Mouse (Mus musculus) forebrain, embryonic 12.5 days (tissue): Measurements from ENCODE around the gene Cfap157. TPM values are rescaled to one million over a fixed set of nuclear protein-coding genes. Genes with fewer than 3 reads are reported as not detected.

Experiments used
- ATAC-seq: fragments of 200-750 bp; cut with Nextera tagmentation; 2 replicates; pipeline ENCODE4 v1.8.0; 2017; ENCODE audit warnings: moderate TSS enrichment; ENCODE audit not compliant: low FRiP score
- H3K27ac ChIP-seq: fragments of 300-500 bp; sonication (generic); 2 replicates; pipeline ENCODE4 v1.5.1; 2016; ENCODE audit warnings: mild to moderate bottlenecking
- H3K27me3 ChIP-seq: fragments of 300-500 bp; sonication (generic); 2 replicates; pipeline ENCODE4 v1.6.1; 2016; ENCODE audit warnings: mild to moderate bottlenecking
- H3K36me3 ChIP-seq: fragments of 300-500 bp; sonication (generic); replicated peaks from 2 replicates; pipeline ENCODE4 v1.6.1; 2016; ENCODE audit warnings: mild to moderate bottlenecking
- H3K4me1 ChIP-seq: fragments of 300-500 bp; sonication (generic); 2 replicates; pipeline ENCODE4 v1.6.1; 2016
- H3K4me2 ChIP-seq: fragments of 300-500 bp; sonication (generic); 2 replicates; pipeline ENCODE4 v1.6.1; 2016; ENCODE audit warnings: mild to moderate bottlenecking, moderate library complexity
- H3K4me3 ChIP-seq: fragments of 300-500 bp; sonication (generic); replicated peaks from 2 replicates; pipeline ENCODE4 v1.5.1; 2016; ENCODE audit warnings: mild to moderate bottlenecking
- H3K9ac ChIP-seq: fragments of 300-500 bp; sonication (generic); 2 replicates; pipeline ENCODE4 v1.6.1; 2016; ENCODE audit warnings: mild to moderate bottlenecking
- H3K9me3 ChIP-seq: fragments of 300-500 bp; sonication (generic); 2 replicates; pipeline ENCODE4 v1.6.1; 2016
- WGBS: fragments of 180-500 bp; shearing (Covaris S2); methylation state at CpG from one replicate; pipeline ENCODE4 v1.1.7; 2016; 5-methylcytosine and 5-hydroxymethylcytosine counted together
- polyA plus RNA-seq: library from polyadenylated mRNA; unstranded; fragments of >200 nt; fragmentation: Nextera tagmentation; extraction: Ambion mirVana; gene quantifications from 2 replicates; pipeline ENCODE4 v1.2.1, GENCODE M21; 2016

Gene Cfap157
- polyA plus RNA-seq, 1 experiment from 2014 or later: 0.45 TPM

DNA sequence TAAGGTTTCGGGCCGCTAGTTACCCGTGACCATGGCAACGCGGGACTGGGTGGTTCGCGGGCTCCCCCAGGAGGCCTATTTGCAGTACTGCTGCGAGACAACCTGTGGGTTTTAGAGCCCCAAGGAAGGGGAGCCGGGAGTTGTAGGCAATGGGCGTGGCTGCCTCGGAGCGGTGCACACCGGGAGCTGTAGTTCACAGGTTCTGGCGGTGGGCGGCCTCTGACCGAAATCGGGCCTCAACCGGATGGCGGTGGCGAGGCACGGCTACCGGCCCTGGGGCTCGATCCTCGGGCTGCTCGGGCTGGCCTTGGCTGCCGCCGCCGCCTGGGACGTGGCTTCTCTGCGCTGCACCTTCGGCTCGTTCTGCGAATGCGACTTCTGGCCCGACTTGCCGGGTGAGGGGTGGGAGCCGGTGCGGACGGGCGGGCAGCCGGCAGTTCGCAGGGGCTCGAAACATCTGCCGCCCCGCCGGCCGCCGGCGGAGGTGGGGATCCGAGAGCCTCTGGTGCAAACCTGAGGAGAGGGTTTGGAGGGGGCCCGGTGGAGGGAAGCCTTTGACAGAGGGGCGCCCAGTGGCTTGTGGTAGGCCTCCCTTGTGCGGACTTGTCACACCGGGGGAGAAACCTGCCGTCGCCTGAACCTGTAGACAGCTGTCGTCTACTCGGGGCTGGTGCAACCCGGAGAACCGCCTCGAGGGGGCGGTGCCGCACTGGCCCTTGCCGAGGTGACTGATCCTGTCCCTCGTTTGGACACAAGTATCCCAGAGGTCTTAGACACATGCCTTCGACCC, 27.0 kb downstream of the Cfap157 start, which contains the start of gene Tor2a:
Gene Tor2a (plus strand): TSS at position 179 of the 790 bp plus-strand sequence.
- Histone ChIP-seq H3K9ac (peak within 1 kb of the TSS; percentile 88), H3K4me1 (peaks cover 20% of the 10 kb centered on the region), H3K36me3 (peaks cover 47% of the 10 kb centered on the region), H3K27ac (peak within 1 kb of the TSS; percentile 90), H3K9me3 (no peaks in the 10 kb centered on the region), H3K4me3 (peak within 1 kb of the TSS; percentile 75), H3K4me2 (peak within 1 kb of the TSS; percentile 60), H3K27me3 (no peaks in the 10 kb centered on the region)
- ATAC-seq: peak; percentile 94
- WGBS: under 1% methylated on average over 66 of the region's 66 CpGs

DNA sequence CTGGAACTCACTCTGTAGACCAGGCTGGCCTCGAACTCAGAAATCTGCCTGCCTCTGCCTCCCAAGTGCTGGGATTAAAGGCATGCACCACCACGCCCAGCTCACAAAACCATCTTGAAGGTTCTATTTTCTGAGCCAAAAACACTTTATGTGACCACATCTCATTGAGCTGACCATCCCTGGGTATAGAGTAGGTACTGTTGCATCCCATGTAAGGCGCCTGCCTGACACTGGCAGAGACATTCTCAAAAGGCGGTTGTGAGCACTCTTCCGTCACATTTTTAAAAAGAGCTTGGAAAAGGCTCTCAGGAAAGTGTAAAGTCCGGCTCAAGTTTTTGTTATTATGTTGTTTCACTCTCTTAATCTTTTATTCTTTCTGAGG, 27.6 kb downstream of the Cfap157 start:
- 33% methylated on average over 6 of the region's 6 CpGs for WGBS
- H3K4me1 ChIP-seq: peaks cover 26% of the 10 kb centered on the region
- H3K36me3 ChIP-seq: peaks cover 43% of the 10 kb centered on the region
- H3K4me2 ChIP-seq: peak overlapping the region; percentile 33
- no peaks in the 10 kb centered on the region for H3K9me3 ChIP-seq
- no peak overlapping the region for H3K9ac ChIP-seq
- H3K27me3 ChIP-seq: no peaks in the 10 kb centered on the region
- no peak overlapping the region for H3K27ac ChIP-seq
- no peak overlapping the region for H3K4me3 ChIP-seq
- ATAC-seq: peak; percentile 21; the same call in 1 of the 2 replicates

GRCm38 (mm10) chr2:32752181-32752580, 32.0 kb downstream of the Cfap157 start:
- H3K27me3 ChIP-seq: no peaks in the 10 kb centered on the region
- no peak overlapping the region for H3K4me2 ChIP-seq

DNA sequence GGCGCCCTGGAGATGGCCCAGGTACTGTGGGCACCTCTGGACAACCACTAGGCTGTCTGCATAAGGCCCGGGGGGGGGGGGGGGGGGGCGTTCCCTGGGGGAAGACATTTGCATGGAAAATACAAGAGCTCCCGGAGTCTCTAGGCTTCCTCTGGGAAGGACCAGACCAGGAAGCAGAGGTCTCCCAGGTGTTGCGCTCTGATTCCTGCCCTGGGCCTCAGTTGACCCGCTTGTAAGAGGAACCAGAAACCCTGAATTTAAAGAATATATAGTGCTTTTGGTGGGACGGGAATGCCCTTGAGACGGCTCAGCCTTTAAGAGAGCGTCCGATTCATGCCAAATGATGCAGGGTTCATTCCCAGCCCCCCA, 32.6 kb downstream of the Cfap157 start:
- H3K9ac ChIP-seq: peak overlapping the region; percentile 48; the same call in 1 of the 2 replicates
- peak overlapping the region; percentile 74 for H3K27ac ChIP-seq
- 22% methylated on average over 10 of the region's 10 CpGs for WGBS

More at GRCm38 (mm10) chr2:32752181-32752580, 32.0 kb downstream of the Cfap157 start:
- 71% methylated on average over 10 of the region's 10 CpGs for WGBS
- Histone ChIP-seq H3K4me3 (no peak overlapping the region), H3K36me3 (peaks cover 43% of the 10 kb centered on the region), H3K27ac (no peak overlapping the region), H3K4me1 (peaks cover 26% of the 10 kb centered on the region), H3K9ac (0 out of 2 replicates have a peak overlapping the region, but pooled peaks have one; percentile 12), H3K9me3 (no peaks in the 10 kb centered on the region)
- ATAC-seq: no peak

DNA sequence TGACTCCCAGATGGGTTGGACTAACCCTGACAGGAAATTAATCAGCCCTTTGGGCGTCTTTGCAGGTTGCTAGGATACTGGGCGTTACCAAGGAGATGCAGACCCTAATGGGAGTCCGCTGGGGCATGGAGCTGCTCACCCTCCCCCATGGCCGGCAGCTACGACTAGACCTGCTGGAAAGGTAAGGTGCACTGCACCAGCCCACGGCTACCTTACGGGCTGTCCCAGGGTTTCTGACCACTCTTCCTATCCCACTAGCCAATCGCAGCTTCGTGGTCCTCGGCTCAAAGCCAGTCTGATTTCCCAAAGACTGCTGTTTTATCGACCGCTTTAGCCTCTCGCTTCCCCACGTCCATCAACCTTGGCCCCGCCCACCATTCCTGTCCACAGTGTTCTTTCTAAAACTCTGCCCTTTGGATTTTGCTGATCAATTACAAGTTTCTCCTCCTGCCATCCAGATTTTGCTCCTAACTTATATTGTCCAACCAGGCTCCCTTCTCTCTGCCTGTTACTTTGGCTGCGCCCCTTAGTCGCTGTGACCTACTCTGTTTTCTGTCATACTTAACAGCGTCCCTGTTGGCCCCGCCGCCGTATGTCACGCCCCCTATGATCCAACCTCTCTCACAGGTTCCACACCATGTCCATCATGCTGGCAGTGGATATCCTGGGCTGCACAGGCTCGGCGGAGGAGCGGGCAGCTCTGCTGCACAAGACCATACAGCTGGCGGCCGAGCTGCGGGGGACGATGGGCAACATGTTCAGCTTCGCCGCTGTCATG, 33.2 kb downstream of the Cfap157 start:
- peak overlapping the region; percentile 74 for H3K27ac ChIP-seq
- H3K4me3 ChIP-seq: peak overlapping the region; percentile 32
- H3K4me1 ChIP-seq: peaks cover 26% of the 10 kb centered on the region
- peaks cover 54% of the 10 kb centered on the region for H3K36me3 ChIP-seq
- peak; percentile 86 for ATAC-seq
- H3K4me2 ChIP-seq: peak overlapping the region; percentile 57
- peak overlapping the region; percentile 48; the same call in 1 of the 2 replicates for H3K9ac ChIP-seq
- H3K27me3 ChIP-seq: no peaks in the 10 kb centered on the region
- 5% methylated on average over 31 of the region's 31 CpGs for WGBS
- no peaks in the 10 kb centered on the region for H3K9me3 ChIP-seq

More for the DNA sequence above, 32.6 kb downstream of the Cfap157 start:
- H3K9me3 ChIP-seq: no peaks in the 10 kb centered on the region
- no peaks in the 10 kb centered on the region for H3K27me3 ChIP-seq
- peaks cover 26% of the 10 kb centered on the region for H3K4me1 ChIP-seq
- peak overlapping the region; percentile 32 for H3K4me3 ChIP-seq
- ATAC-seq: no peak
- H3K36me3 ChIP-seq: peaks cover 49% of the 10 kb centered on the region
- H3K4me2 ChIP-seq: peak overlapping the region; percentile 57

DNA sequence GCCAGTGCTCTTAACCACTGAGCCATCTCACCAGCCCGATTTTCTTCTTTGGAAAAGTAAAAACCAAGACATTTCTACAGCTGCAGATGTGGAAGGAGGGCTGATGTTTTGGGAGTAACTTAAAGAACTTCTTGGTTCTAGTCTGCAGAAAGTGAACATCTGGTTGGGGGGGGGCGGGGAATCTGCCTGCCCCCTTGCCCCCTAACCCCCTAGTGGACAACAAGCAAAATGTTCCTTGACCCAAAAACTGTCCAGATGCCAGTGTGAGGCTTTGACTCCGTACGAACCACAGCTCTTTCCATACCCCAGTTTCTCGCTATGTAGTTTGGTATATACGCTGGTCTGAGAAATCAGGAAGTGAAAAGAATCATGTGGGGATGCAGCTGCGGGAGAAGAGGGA, 34.0 kb downstream of the Cfap157 start:
- no peaks in the 10 kb centered on the region for H3K27me3 ChIP-seq
- no peak overlapping the region for H3K9ac ChIP-seq
- H3K27ac ChIP-seq: peak overlapping the region; percentile 74
- WGBS: 74% methylated on average over 7 of the region's 7 CpGs
- no peaks in the 10 kb centered on the region for H3K9me3 ChIP-seq
- no peak overlapping the region for H3K4me2 ChIP-seq
- peaks cover 63% of the 10 kb centered on the region for H3K36me3 ChIP-seq
- H3K4me1 ChIP-seq: peaks cover 26% of the 10 kb centered on the region
- no peak overlapping the region for H3K4me3 ChIP-seq
- ATAC-seq: no peak

- no peaks in the 10 kb centered on the region for H3K9me3 ChIP-seq
- H3K4me1 ChIP-seq: peaks cover 26% of the 10 kb centered on the region
- peaks cover 60% of the 10 kb centered on the region for H3K36me3 ChIP-seq
- H3K4me3 ChIP-seq: no peak overlapping the region
- no peak overlapping the region for H3K27ac ChIP-seq
- no peak overlapping the region for H3K9ac ChIP-seq
- H3K27me3 ChIP-seq: no peaks in the 10 kb centered on the region
- WGBS: 89% methylated on average over 16 of the region's 16 CpGs
- no peak for ATAC-seq
- H3K4me2 ChIP-seq: no peak overlapping the region
Measured at GRCm38 (mm10) chr2:32749082-32749481, 35.1 kb downstream of the Cfap157 start.

- Histone ChIP-seq H3K36me3 (peaks cover 33% of the 10 kb centered on the region), H3K9me3 (no peaks in the 10 kb centered on the region), H3K27me3 (peaks cover 12% of the 10 kb centered on the region; the same call in 1 of the 2 replicates), H3K4me3 (no peak overlapping the region), H3K9ac (no peak overlapping the region), H3K4me1 (peaks cover 36% of the 10 kb centered on the region), H3K27ac (no peak overlapping the region), H3K4me2 (no peak overlapping the region)
- WGBS: 80% methylated on average over 15 of the region's 15 CpGs
- no peak for ATAC-seq
Measured at GRCm38 (mm10) chr2:32744272-32744982, 39.8 kb downstream of the Cfap157 start.

DNA sequence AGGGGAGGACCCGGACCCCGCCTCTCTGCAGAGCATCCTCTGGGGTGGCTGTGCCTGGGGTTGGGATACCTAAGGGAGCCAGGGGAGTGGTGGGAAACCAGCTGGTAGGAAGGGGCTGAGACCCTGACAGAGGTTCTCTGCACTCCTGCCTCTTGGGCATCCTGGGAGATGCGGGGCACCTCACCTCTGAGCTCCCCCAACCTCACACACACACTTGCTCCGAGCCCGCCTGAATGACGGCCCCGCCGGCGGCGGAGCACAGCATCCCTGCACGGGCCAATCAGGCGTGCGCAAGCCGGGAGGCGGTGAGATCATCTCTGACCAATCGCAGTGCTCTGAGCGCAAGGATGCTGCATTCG, 42.1 kb downstream of the Cfap157 start:
- Histone ChIP-seq H3K4me3 (peak overlapping the region; percentile 68), H3K36me3 (peaks cover 25% of the 10 kb centered on the region), H3K27me3 (peaks cover 12% of the 10 kb centered on the region; the same call in 1 of the 2 replicates), H3K9ac (peak overlapping the region; percentile 77), H3K9me3 (no peaks in the 10 kb centered on the region), H3K27ac (peak overlapping the region; percentile 88), H3K4me2 (peak overlapping the region; percentile 96), H3K4me1 (peaks cover 36% of the 10 kb centered on the region)
- WGBS: 2% methylated on average over 18 of the region's 18 CpGs
- peak; percentile 93 for ATAC-seq

DNA sequence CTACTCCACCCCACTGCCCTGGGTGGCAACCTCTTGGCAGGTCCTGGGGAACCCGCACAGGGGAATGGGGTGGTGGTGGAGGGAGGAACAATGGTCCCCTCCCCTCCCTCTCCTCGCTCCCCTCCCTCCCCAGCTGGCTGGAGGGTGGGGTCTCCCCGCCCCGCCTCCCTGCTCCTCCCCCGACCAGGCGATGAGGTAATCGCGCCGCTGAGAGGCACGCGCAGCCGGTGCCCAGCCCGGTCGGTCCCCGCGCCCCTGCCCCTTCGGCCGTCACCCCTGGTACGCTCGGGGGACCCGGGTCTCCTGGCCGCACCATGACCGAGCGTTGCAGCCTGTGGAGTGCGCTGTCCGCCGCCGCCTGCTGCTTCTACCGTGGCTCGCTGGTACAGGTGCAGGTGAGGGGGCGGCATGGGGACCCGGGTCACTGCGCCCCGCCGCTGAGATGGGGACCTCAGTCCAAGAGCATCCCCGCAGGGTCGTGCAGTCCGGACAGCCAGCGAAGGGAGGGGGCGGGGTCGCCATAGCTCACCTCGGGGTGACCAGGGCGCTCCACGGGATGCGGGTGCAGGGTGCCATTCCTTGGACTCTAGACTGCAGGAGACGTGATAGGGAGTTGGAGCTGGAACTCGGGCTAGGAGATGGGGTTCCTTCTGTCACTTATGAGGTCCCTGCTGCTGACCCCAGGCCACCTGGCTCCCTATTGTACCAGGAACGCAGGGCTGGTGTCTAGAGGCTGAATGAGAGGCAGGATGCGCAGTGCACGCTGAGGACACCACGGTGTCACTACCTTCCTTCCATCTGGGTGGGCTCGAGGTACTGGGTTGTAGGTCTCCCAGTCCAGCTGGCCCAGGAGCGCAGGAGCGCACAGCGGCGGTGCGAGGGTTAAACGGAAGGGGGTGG, 42.7 kb downstream of the Cfap157 start:
- peaks cover 36% of the 10 kb centered on the region for H3K4me1 ChIP-seq
- no peaks in the 10 kb centered on the region for H3K9me3 ChIP-seq
- whole genome bisulfite sequencing: under 1% methylated on average over 53 of the region's 58 CpGs
- H3K9ac ChIP-seq: peak overlapping the region; percentile 77
- H3K4me2 ChIP-seq: peak overlapping the region; percentile 96
- ATAC-seq: peak; percentile 66
- peaks cover 16% of the 10 kb centered on the region; the same call in 1 of the 2 replicates for H3K27me3 ChIP-seq
- H3K27ac ChIP-seq: peak overlapping the region; percentile 88
- peak overlapping the region; percentile 68 for H3K4me3 ChIP-seq
- peaks cover 19% of the 10 kb centered on the region for H3K36me3 ChIP-seq

DNA sequence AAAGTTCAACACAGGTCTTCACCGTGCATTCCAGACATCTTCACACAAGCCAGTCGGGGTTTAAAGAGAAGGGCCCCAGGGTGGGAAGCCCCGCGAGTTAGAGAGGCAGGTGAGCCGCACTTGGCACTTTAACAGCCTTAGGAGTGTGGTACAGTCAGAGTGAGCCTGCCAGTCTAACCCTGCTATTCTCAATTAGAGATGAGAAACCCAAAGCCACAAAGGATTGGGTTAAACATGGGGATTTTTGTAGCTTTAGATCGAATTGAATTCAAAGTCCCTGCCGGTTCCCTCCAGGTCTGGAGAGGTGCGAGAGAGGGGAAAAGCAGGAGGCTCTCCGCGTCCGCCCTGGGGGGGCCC, 43.3 kb downstream of the Cfap157 start, which contains the start of gene 6330409D20Rik:
Gene 6330409D20Rik (minus strand): TSS at position 101 of the 357 bp plus-strand sequence.
- peaks cover 36% of the 10 kb centered on the region for H3K4me1 ChIP-seq
- no peaks in the 10 kb centered on the region for H3K9me3 ChIP-seq
- 0 out of 2 replicates have a peak, but pooled peaks have one; percentile 0 for ATAC-seq
- peak within 1 kb of the TSS; percentile 96 for H3K4me2 ChIP-seq
- peak within 1 kb of the TSS; percentile 77 for H3K9ac ChIP-seq
- 5% methylated on average over 11 of the region's 11 CpGs for WGBS
- peak within 1 kb of the TSS; percentile 88 for H3K27ac ChIP-seq
- H3K27me3 ChIP-seq: peaks cover 20% of the 10 kb centered on the region; the same call in 1 of the 2 replicates
- H3K4me3 ChIP-seq: peak within 1 kb of the TSS; percentile 68
- peaks cover 13% of the 10 kb centered on the region for H3K36me3 ChIP-seq
